Mouse (Mus musculus) testis, adult 2 months (tissue): Measurements from ENCODE around the gene Arpc5l.

Source experiments
- CTCF ChIP-seq: fragments of 200-500 bp; IDR thresholded peaks from 2 replicates; pipeline ENCODE4 v1.5.1; 2012; ENCODE audit warnings: low read depth, mild to moderate bottlenecking, inconsistent platforms, low read length, moderate library complexity; ENCODE audit not compliant: control insufficient read depth, insufficient read depth, insufficient replicate concordance
- POLR2A ChIP-seq: fragments of 200-500 bp; IDR thresholded peaks from 2 replicates; pipeline ENCODE4 v1.6.1; 2012; ENCODE audit warnings: low read depth, mild to moderate bottlenecking, inconsistent platforms, low read length, moderate library complexity; ENCODE audit not compliant: control insufficient read depth

- TF ChIP-seq POLR2A, result no peak
- no peak for TF ChIP-seq CTCF
These were observed 5.1 kb upstream of the Arpc5l start for GRCm38 (mm10) chr2:38999910-39000586.
